Mouse (Mus musculus) Patski (cell line): Measurements from ENCODE around the gene Emilin1. TPM values are rescaled to one million over a fixed set of nuclear protein-coding genes. Genes with fewer than 3 reads are reported as not detected.

Experiments used
- ATAC-seq: fragments of 100-300 bp; one replicate; pipeline ENCODE4 v1.8.0; 2021
- CTCF ChIA-PET: fragments of 350-600 bp; sonication (Branson Sonifier 250); formaldehyde crosslinking; loops from one replicate; lab custom pipeline; 2022; ENCODE audit warnings: inconsistent platforms; lab: Charles Lee
- POLR2A ChIA-PET: fragments of 350-600 bp; sonication (Branson Sonifier 250); formaldehyde crosslinking; loops from one replicate; lab custom pipeline; 2022; ENCODE audit warnings: antibody characterized with exemption, inconsistent platforms; lab: Charles Lee
- DNase-seq: peaks from one replicate; pipeline ENCODE4 v3.0.0-alpha.2; 2011; ENCODE audit warnings: low read depth, low spot score
- H3K27me3 ChIP-seq: fragments of 371-371 bp; one replicate; pipeline ENCODE4 v1.5.1; 2021
- CTCF ChIP-seq: fragments of 100-300 bp; IDR thresholded peaks from one replicate; pipeline ENCODE4 v1.5.1; 2021
- in situ Hi-C: fragments of 300-500 bp; cut with MboI; formaldehyde crosslinking; loops from 3 replicates; pipeline ENCODE4 v1.11.1; 2018; ENCODE audit warnings: low pct_unique_long_range_greater_than_20kb, mixed read lengths
- polyA plus RNA-seq: library from polyadenylated mRNA; unstranded; gene quantifications from one replicate; pipeline ENCODE4 v1.2.3, GENCODE M21; 2021

The Emilin1 gene
- polyA plus RNA-seq, 1 experiment from 2014 or later: 0.30 TPM

- peak; percentile 87 for DNase-seq
- ChIA-PET POLR2A (interaction anchor here (1.0 to 2.9 kb wide), 10 partner anchors 11 to 88 kb away, joined by 3 to 28 read pairs (median 4); partner anchors contain the start of genes Atraid, Khk and Slc5a6), CTCF (interaction anchor here (1.1 to 2.7 kb wide), 7 partner anchors 10 to 166 kb away, joined by 3 to 10 read pairs (median 6); partner anchors contain the start of gene Khk)
- in situ Hi-C loops: no loop called here
- peak; percentile 29 for ATAC-seq
- H3K27me3 ChIP-seq: no peaks in the 10 kb centered on the region
- no peak for TF ChIP-seq CTCF
These were observed 46.8 kb downstream of the Emilin1 start, which contains the start of gene Preb for GRCm38 (mm10) chr5:30959966-30960501. Gene Preb (minus strand): TSS chr5:30960361.

GRCm38 (mm10) chr5:30960814-30961213 is 47.6 kb downstream of the Emilin1 start:
- no peak for DNase-seq
- in situ Hi-C loops: no loop called here
- ChIA-PET POLR2A (interaction anchor here (1.1 to 2.9 kb wide), 2 partner anchors 12 to 40 kb away, joined by 3 to 28 read pairs; no protein-coding TSS in a partner anchor), CTCF (interaction anchor here (1.7 to 2.4 kb wide), 3 partner anchors 11 to 43 kb away, joined by 4 to 9 read pairs (median 7); no protein-coding TSS in a partner anchor)
- no peak for ATAC-seq
- no peaks in the 10 kb centered on the region for H3K27me3 ChIP-seq
- no peak for TF ChIP-seq CTCF

DNA sequence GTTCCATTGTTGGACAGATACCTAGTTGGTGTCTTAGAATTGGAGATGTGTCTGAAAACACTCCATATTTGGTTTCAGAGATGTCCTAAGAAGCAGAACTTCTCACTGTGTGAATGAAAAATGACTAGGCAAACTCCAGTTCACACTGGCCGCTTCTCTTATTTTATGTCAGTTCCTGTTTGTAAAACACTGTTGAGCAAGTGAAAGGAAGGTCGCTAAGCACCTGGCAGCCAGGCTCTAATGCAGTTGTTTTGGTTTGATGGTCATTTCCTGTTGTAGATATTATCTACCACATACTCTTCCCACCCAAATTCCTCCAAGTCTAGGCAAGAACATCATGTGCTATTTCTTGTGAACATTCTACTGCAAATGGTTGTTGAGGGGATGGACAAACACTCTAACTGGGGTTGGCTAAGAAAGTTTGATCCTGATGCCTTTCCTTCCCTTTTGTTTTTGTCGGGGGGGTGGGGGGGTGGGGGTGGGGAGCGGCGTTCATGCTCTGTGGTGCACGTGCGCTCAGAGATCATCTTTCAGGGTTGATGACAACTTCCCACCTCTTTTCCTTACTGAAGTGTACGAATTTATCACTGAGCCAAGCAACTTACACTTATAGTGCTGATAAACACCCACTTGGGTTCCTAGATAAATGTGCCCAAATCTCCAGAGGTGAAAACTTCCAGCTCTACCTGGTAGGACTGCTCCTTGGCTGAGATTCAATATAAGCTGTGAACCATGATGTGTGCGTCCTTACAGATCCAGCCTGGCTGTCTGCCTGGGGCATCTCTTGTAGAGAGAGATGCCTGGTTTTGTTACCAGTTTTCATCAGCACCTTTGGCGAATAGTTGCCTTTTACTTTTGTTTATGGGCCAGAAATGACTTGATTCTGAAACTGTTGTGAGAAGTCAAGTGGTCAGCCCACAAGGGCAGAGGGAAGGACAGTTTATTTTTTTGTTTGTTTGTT is 48.6 kb downstream of the Emilin1 start:
- CTCF ChIA-PET: interaction anchor here (0.9 to 1.8 kb wide), 3 partner anchors 21 to 42 kb away, joined by 3 to 7 read pairs (median 4); no protein-coding TSS in a partner anchor
- H3K27me3 ChIP-seq: no peaks in the 10 kb centered on the region
- POLR2A ChIA-PET: interaction anchor here (2.9 kb wide), 1 partner anchor 13 kb away, joined by 28 read pairs; no protein-coding TSS in a partner anchor
- in situ Hi-C loops: no loop called here
- DNase-seq: no peak
- no peak for ATAC-seq
- TF ChIP-seq CTCF: no peak

GRCm38 (mm10) chr5:30963916-30964315 is 50.7 kb downstream of the Emilin1 start:
- TF ChIP-seq CTCF: no peak
- DNase-seq (peak; percentile 99), ATAC-seq (peak; percentile 83)
- CTCF ChIA-PET: interaction anchor here (0.8 to 1.8 kb wide), 17 partner anchors 9 to 91 kb away, joined by 3 to 10 read pairs (median 4); partner anchors contain the start of gene Cad
- POLR2A ChIA-PET: interaction anchor here (1.2 to 1.7 kb wide), 5 partner anchors 11 to 85 kb away, joined by 4 to 7 read pairs (median 7); partner anchors contain the start of genes Atraid and Slc5a6
- in situ Hi-C loops: no loop called here
- no peaks in the 10 kb centered on the region for H3K27me3 ChIP-seq

DNA sequence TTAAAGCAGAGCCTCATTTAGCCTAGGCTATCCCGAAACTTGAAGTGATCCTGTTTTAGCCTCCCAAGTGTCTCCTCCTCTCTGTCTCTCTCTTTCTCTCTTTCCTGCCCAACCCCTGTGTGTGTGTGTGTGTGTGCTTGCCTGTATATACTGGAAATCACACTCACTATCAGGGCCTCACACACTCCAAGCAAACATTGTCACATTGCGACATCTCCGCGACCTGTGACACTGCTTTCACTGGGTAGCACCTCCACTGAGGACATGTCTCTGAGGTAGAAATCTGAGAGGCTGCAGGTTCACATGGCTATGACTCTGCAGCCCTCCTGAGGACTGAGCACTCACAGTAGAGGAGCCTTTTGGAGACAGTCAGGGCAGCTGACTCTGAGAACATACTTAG is 53.0 kb downstream of the Emilin1 start:
- CTCF ChIA-PET: interaction anchor here (0.7 to 1.5 kb wide), 6 partner anchors 17 to 45 kb away, joined by 3 to 6 read pairs (median 4); partner anchors contain the start of gene Khk
- TF ChIP-seq CTCF: no peak
- in situ Hi-C loops: no loop called here
- POLR2A ChIA-PET: no interaction called here
- ATAC-seq (no peak), DNase-seq (no peak)
- H3K27me3 ChIP-seq: no peaks in the 10 kb centered on the region

DNA sequence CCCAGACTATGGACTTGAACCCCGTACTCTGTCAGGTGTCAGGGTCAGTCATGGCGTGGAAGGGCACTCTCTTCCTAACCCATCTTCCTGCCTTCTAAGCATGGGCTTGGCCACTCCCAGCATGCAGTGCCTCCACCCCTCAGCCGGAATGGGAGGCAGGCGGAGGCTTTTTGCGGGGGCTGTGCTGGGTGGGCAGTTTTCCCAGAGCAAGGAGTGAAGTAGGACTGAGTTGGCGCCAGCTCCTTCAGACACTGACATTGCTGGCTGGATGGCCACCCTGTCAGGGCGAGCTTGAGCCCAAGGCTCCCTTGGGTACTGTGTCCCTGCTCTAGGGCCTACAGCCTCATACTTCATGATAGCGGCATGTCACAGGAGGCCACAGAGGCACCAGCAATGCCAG is 55.2 kb downstream of the Emilin1 start, which contains the start of gene Tcf23:
Tcf23 (plus strand) TSS at position 247 of the 400 bp plus-strand sequence.
- ChIA-PET CTCF (interaction anchor here (2.0 to 3.7 kb wide), 2 partner anchors 14 to 47 kb away, joined by 5 to 15 read pairs; partner anchors contain the start of gene Khk), POLR2A (no interaction called here)
- in situ Hi-C loops: no loop called here
- no peak for DNase-seq
- peaks cover 2% of the 10 kb centered on the region for H3K27me3 ChIP-seq
- no peak for TF ChIP-seq CTCF
- no peak for ATAC-seq

GRCm38 (mm10) chr5:30969440-30969839 is 56.2 kb downstream of the Emilin1 start:
- DNase-seq (no peak), ATAC-seq (no peak)
- POLR2A ChIA-PET: no interaction called here
- in situ Hi-C loops: no loop called here
- CTCF ChIA-PET: interaction anchor here (3.7 kb wide), 1 partner anchor 13 kb away, joined by 15 read pairs; no protein-coding TSS in a partner anchor
- no peak for TF ChIP-seq CTCF
- H3K27me3 ChIP-seq: peaks cover 2% of the 10 kb centered on the region

Other genes starting within 250 kb of the Emilin1 start
- 106 TPM for gene Cenpa, start 246.6 kb upstream of the Emilin1 start, polyA plus RNA-seq
- 0.31 TPM for gene Dpysl5, start 201.8 kb upstream of the Emilin1 start, polyA plus RNA-seq
- 83.2 TPM for gene Mapre3, start 98.8 kb upstream of the Emilin1 start, polyA plus RNA-seq
- 82.6 TPM for gene Tmem214, start 45.4 kb upstream of the Emilin1 start, polyA plus RNA-seq
- 34.9 TPM for gene Agbl5, start 24.7 kb upstream of the Emilin1 start, polyA plus RNA-seq
- 262 TPM for gene Ost4, start 5.6 kb upstream of the Emilin1 start, polyA plus RNA-seq
- 45.3 TPM for gene Khk, start 8.0 kb downstream of the Emilin1 start, polyA plus RNA-seq
- 0.23 TPM for gene Cgref1, start 32.2 kb downstream of the Emilin1 start, polyA plus RNA-seq
- 226 TPM for gene Preb, start 47.0 kb downstream of the Emilin1 start, polyA plus RNA-seq
- gene Tcf23, start 55.3 kb downstream of the Emilin1 start, polyA plus RNA-seq: not detected
- 118 TPM for gene Atraid, start 134.9 kb downstream of the Emilin1 start, polyA plus RNA-seq
- 13.2 TPM for gene Slc5a6, start 135.5 kb downstream of the Emilin1 start, polyA plus RNA-seq
- 39.8 TPM for gene Cad, start 141.4 kb downstream of the Emilin1 start, polyA plus RNA-seq
- gene Dnajc5g, start 192.9 kb downstream of the Emilin1 start, polyA plus RNA-seq: not detected
- 0.06 TPM for gene Slc30a3, start 194.8 kb downstream of the Emilin1 start, polyA plus RNA-seq
- not detected for gene Trim54, start 203.3 kb downstream of the Emilin1 start, polyA plus RNA-seq
- gene Ucn, start 225.4 kb downstream of the Emilin1 start, polyA plus RNA-seq: not detected
- gene Mpv17, start 240.8 kb downstream of the Emilin1 start, polyA plus RNA-seq: 162 TPM